Mouse (Mus musculus) stomach, postnatal 0 days (tissue): ENCODE results near the gene Eci3.
"Not testable (repeated sequence)": the region's sequence is repeated elsewhere in the genome, so short reads cannot be mapped to it uniquely, and the experiment has no call there.

Experiments used
- CTCF ChIP-seq: IDR thresholded peaks from 2 replicates; pipeline ENCODE4 v1.5.1; 2016; ENCODE audit warnings: antibody characterized with exemption, low read depth, mild to moderate bottlenecking, moderate library complexity
- EP300 ChIP-seq: optimal IDR thresholded peaks from 2 replicates; pipeline ENCODE3; 2016; ENCODE audit warnings: antibody characterized with exemption

- not testable (repeated sequence) for TF ChIP-seq CTCF, EP300
These were observed 8.8 kb upstream of the Eci3 start for GRCm38 (mm10) chr13:34972456-34972855.
